Mouse (Mus musculus) embryonic facial prominence, embryonic 13.5 days (tissue): ENCODE measurements at regions not wholly inside any gene's neighbourhood (a gene's known extent, or its start where the extent isn't known, plus 50 kb on each side); places are given as distances from the start of the nearest gene placed in this dataset.

Experiments used
- ATAC-seq: fragments of 200-750 bp; cut with Nextera tagmentation; 2 replicates; pipeline ENCODE4 v1.8.0; 2017; ENCODE audit warnings: low read depth; ENCODE audit not compliant: insufficient number of reproducible peaks, insufficient read depth, low FRiP score, low TSS enrichment
- H3K27ac ChIP-seq: fragments of 300-500 bp; sonication (generic); 2 replicates; pipeline ENCODE4 v1.5.1; 2015; ENCODE audit warnings: moderate library complexity, mild to moderate bottlenecking, inconsistent platforms
- H3K27me3 ChIP-seq: fragments of 300-500 bp; sonication (generic); 2 replicates; pipeline ENCODE4 v1.6.1; 2015; ENCODE audit warnings: mild to moderate bottlenecking, inconsistent platforms
- H3K36me3 ChIP-seq: fragments of 300-500 bp; sonication (generic); 2 replicates; pipeline ENCODE4 v1.6.1; 2015; ENCODE audit warnings: mild to moderate bottlenecking, inconsistent platforms
- H3K4me1 ChIP-seq: fragments of 300-500 bp; sonication (generic); 2 replicates; pipeline ENCODE4 v1.6.1; 2015; ENCODE audit warnings: inconsistent platforms
- H3K4me2 ChIP-seq: fragments of 300-500 bp; sonication (generic); 2 replicates; pipeline ENCODE4 v1.6.1; 2015; ENCODE audit warnings: moderate library complexity, mild to moderate bottlenecking, inconsistent platforms
- H3K4me3 ChIP-seq: fragments of 300-500 bp; sonication (generic); 2 replicates; pipeline ENCODE4 v1.5.1; 2015; ENCODE audit warnings: mild to moderate bottlenecking, inconsistent platforms
- H3K9ac ChIP-seq: fragments of 300-500 bp; sonication (generic); 2 replicates; pipeline ENCODE4 v1.6.1; 2015; ENCODE audit warnings: mild to moderate bottlenecking, inconsistent platforms
- H3K9me3 ChIP-seq: fragments of 300-500 bp; sonication (generic); 2 replicates; pipeline ENCODE4 v1.6.1; 2016; ENCODE audit warnings: inconsistent platforms
- WGBS: fragments of 180-500 bp; shearing (Covaris S2); methylation state at CpG from one replicate; pipeline ENCODE4 v1.1.7; 2015; ENCODE audit warnings: mixed read lengths; 5-methylcytosine and 5-hydroxymethylcytosine counted together

DNA sequence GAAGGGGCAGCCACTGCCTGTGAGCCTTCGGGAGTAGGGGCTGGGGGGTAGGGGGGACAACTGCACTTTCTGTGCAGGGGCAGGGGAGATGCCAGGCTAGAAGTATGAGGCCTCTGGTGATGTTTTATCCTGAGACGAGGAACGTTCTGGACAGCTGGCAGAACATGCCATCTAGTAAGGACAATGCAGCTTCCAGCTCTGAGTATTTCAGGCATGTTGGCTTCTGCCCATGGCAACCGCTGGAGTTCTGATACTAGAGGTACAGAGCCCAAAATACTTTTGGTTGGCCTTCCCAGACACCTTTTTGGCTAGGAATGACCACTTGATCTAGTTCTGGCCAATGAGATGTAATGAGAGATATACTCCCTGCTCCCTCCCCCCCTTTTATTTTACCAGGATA, 52.5 kb upstream of the Irx3 start:
- WGBS: 84% methylated on average over 4 of the region's 4 CpGs
- Histone ChIP-seq H3K9ac (no peak overlapping the region), H3K9me3 (no peaks in the 10 kb centered on the region), H3K4me2 (no peak overlapping the region), H3K4me1 (no peaks in the 10 kb centered on the region; the same call in 1 of the 2 replicates), H3K36me3 (no peaks in the 10 kb centered on the region), H3K4me3 (no peak overlapping the region), H3K27ac (no peak overlapping the region), H3K27me3 (peaks cover 48% of the 10 kb centered on the region)
- ATAC-seq: no peak

DNA sequence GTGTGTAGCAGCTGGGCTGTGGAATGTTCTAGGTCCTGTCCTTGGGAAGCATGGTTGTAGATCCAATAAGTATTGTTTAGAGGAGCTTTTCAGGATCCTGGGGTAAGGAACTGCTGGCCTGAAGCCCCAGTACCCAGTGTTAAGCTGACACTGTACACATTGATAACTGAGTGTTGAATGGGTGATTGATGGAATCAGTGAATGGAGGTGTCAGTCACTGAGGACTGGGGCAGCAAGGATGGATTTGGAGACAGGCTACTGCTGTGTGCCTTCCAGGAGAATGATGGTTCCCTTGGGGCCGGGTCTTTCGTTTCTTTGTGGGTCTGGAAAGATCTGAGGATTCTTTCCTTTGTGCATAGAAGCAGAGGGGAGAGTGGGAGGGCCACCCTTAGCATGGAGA, 51.9 kb upstream of the Irx3 start:
- Histone ChIP-seq H3K27ac (no peak overlapping the region), H3K9me3 (no peaks in the 10 kb centered on the region), H3K27me3 (peaks cover 48% of the 10 kb centered on the region), H3K4me3 (no peak overlapping the region), H3K9ac (no peak overlapping the region), H3K36me3 (no peaks in the 10 kb centered on the region), H3K4me1 (no peaks in the 10 kb centered on the region; the same call in 1 of the 2 replicates), H3K4me2 (no peak overlapping the region)
- ATAC-seq: no peak
- WGBS: 53% methylated on average over 2 of the region's 2 CpGs

DNA sequence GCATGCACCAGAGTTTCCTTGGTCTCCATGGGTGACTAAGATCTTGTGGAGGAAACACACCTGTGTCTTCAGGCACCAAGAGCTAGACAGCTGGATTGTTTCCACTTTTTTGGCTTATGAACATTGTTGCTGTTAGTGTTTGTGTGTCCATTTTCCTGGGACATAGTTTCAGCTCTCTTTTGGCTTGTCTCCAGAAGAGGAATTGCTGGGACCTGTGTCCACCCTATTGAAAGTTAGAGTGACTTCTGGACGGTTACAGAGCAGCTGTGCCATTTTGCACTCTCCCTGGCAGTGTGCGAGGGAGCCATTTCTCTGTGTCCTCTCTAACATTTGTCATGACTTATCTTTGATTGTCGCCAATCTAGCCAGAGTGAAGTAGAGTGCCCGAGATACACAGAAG, 51.5 kb upstream of the Irx3 start:
- Histone ChIP-seq H3K27me3 (peaks cover 49% of the 10 kb centered on the region), H3K4me3 (no peak overlapping the region), H3K4me1 (no peaks in the 10 kb centered on the region; the same call in 1 of the 2 replicates), H3K4me2 (no peak overlapping the region), H3K9me3 (no peaks in the 10 kb centered on the region), H3K27ac (no peak overlapping the region), H3K36me3 (no peaks in the 10 kb centered on the region), H3K9ac (no peak overlapping the region)
- WGBS: 74% methylated on average over 4 of the region's 4 CpGs
- no peak for ATAC-seq
